In the genomic region with DNA sequence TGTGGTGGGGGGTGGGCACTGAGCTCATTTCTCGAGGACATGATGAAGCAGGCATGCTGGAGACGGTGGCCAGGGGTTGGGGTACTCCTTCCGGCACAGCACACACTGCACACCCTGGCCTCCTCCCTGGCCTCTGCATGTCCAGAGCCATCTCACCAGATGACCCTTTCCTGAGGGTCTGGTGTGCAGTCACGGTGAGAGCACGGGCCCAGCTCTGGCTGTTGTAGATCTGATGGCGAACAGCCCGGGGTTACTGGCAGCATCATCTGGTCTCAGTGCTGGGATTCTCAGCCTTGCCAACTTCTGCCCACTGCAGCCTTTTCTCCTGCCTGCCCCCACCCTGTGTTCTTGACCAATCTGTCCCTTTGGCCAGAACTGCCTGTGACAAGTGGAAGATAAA, we compare ENCODE assay signal across 10 mouse cellular contexts. TPM values are rescaled to one million over a fixed set of nuclear protein-coding genes. Genes with fewer than 3 reads are reported as not detected.
DNase-seq lines count a peak whose midpoint lies in the region; ATAC-seq lines count a peak whose summit lies in the region.
"Had no signal": no experiment of that assay in that cellular context is flagged by ENCODE, and none has a peak within 500 bp of the region (broad histone marks: within the 10 kb centered on the region; RNA-seq: fewer than 3 reads in every experiment).

No protein-coding gene starts in this region.

- H3K27ac ChIP-seq in hindbrain, embryonic 10.5 days: peak overlapping the region; percentile 19; the same call in 1 of the 2 replicates
- no peak overlapping the region for H3K27ac ChIP-seq in hindbrain, embryonic 11.5 days (ENCODE audit: low read depth, low read length)
- peak overlapping the region; percentile 66; the same call in 1 of the 2 replicates for H3K27ac ChIP-seq in heart, embryonic 15.5 days
- no peak overlapping the region for H3K27ac ChIP-seq in intestine, embryonic 15.5 days

- no peak for DNase-seq in hindbrain, embryonic 10.5 days (ENCODE audit: low spot score)
- DNase-seq in hindbrain, embryonic 11.5 days (ENCODE audit: low spot score): no peak
- DNase-seq in right cerebral cortex, postnatal 10 days (ENCODE audit: low spot score in 2 of 2): peak; percentile 75 to 80
- DNase-seq in right cerebral cortex, postnatal 14 days: no peak
- no peak for DNase-seq in testis, postnatal 14 days (ENCODE audit: low spot score)
- DNase-seq: embryo, embryonic 11 days; liver had no signal

- no peak overlapping the region for H3K4me3 ChIP-seq in hindbrain, embryonic 10.5 days
- no peak overlapping the region for H3K4me3 ChIP-seq in hindbrain, embryonic 11.5 days (ENCODE audit: low read depth, low read length)
- H3K4me3 ChIP-seq in heart, embryonic 15.5 days: no peak overlapping the region
- no peak overlapping the region for H3K4me3 ChIP-seq in intestine, embryonic 15.5 days (replicated peaks)

- H3K9me3 ChIP-seq in hindbrain, embryonic 10.5 days: no peaks in the 10 kb centered on the region
- no peaks in the 10 kb centered on the region for H3K9me3 ChIP-seq in hindbrain, embryonic 11.5 days (ENCODE audit: control insufficient read depth, low read length)
- no peaks in the 10 kb centered on the region for H3K9me3 ChIP-seq in heart, embryonic 15.5 days (replicated peaks)
- no peaks in the 10 kb centered on the region for H3K9me3 ChIP-seq in intestine, embryonic 15.5 days

- no peak for ATAC-seq in hindbrain, embryonic 11.5 days (ENCODE audit: low FRiP score)
- no peak for ATAC-seq in heart, embryonic 15.5 days (replicated peaks; ENCODE audit: insufficient number of reproducible peaks, insufficient read depth, low FRiP score, low read depth)
- no peak for ATAC-seq in monocyte, adult 5-6 weeks (replicated peaks; ENCODE audit: insufficient number of reproducible peaks, low FRiP score, low TSS enrichment, poor library complexity, severe bottlenecking)
- ATAC-seq in intestine, embryonic 15.5 days: no peak

- no peak overlapping the region for H3K9ac ChIP-seq in hindbrain, embryonic 11.5 days (ENCODE audit: low read depth, low read length)
- no peak overlapping the region for H3K9ac ChIP-seq in heart, embryonic 15.5 days
- no peak overlapping the region for H3K9ac ChIP-seq in intestine, embryonic 15.5 days

- no peaks in the 10 kb centered on the region for H3K27me3 ChIP-seq in hindbrain, embryonic 10.5 days (ENCODE audit: insufficient read depth, poor library complexity, severe bottlenecking)
- H3K27me3 ChIP-seq in hindbrain, embryonic 11.5 days (ENCODE audit: control insufficient read depth, insufficient read depth, low read length): no peaks in the 10 kb centered on the region
- no peaks in the 10 kb centered on the region for H3K27me3 ChIP-seq in heart, embryonic 15.5 days
- no peaks in the 10 kb centered on the region for H3K27me3 ChIP-seq in intestine, embryonic 15.5 days (replicated peaks)

- H3K4me2 ChIP-seq in hindbrain, embryonic 11.5 days (replicated peaks; ENCODE audit: low read depth, low read length): no peak overlapping the region
- H3K4me2 ChIP-seq in heart, embryonic 15.5 days: no peak overlapping the region
- H3K4me2 ChIP-seq in intestine, embryonic 15.5 days (replicated peaks): no peak overlapping the region

- WGBS in hindbrain, embryonic 10.5 days: 85% methylated on average over 7 of the region's 7 CpGs
- WGBS in hindbrain, embryonic 11.5 days: 84% methylated on average over 7 of the region's 7 CpGs
- WGBS in heart, embryonic 15.5 days: 54% methylated on average over 7 of the region's 7 CpGs
- 79% methylated on average over 7 of the region's 7 CpGs for WGBS in intestine, embryonic 15.5 days

- H3K4me1 ChIP-seq in hindbrain, embryonic 10.5 days (replicated peaks): peaks cover 58% of the 10 kb centered on the region
- H3K4me1 ChIP-seq in hindbrain, embryonic 11.5 days (replicated peaks; ENCODE audit: control insufficient read depth, insufficient read depth, low read length): no peaks in the 10 kb centered on the region
- peaks cover 34% of the 10 kb centered on the region for H3K4me1 ChIP-seq in heart, embryonic 15.5 days (replicated peaks)
- peaks cover 11% of the 10 kb centered on the region for H3K4me1 ChIP-seq in intestine, embryonic 15.5 days (replicated peaks)

- no peaks in the 10 kb centered on the region for H3K36me3 ChIP-seq in hindbrain, embryonic 10.5 days
- H3K36me3 ChIP-seq in hindbrain, embryonic 11.5 days (ENCODE audit: control insufficient read depth, insufficient read depth, low read length): no peaks in the 10 kb centered on the region
- H3K36me3 ChIP-seq in heart, embryonic 15.5 days: no peaks in the 10 kb centered on the region
- no peaks in the 10 kb centered on the region for H3K36me3 ChIP-seq in intestine, embryonic 15.5 days

RNA-seq across cellular contexts. Expression of gene Efr3b, which starts 32.6 kb away (rescaled TPM):
- 10.6 and 16.5 TPM in 2 replicates for polyA plus RNA-seq in hindbrain, embryonic 10.5 days (2016; fragmentation: Nextera tagmentation; extraction: Ambion mirVana)
- polyA plus RNA-seq in hindbrain, embryonic 11.5 days (2014; fragmentation: Nextera tagmentation; extraction: Ambion mirVana): 11.2 and 14.5 TPM in 2 replicates
- 5.1 and 5.4 TPM in 2 replicates for polyA plus RNA-seq in heart, embryonic 15.5 days (2015; fragmentation: Nextera tagmentation; extraction: Ambion mirVana)
- total RNA-seq in monocyte, adult 5-6 weeks (2017): not detected in 3 replicates
- 3.0 and 3.2 TPM in 2 replicates for polyA plus RNA-seq in intestine, embryonic 15.5 days (2015; fragmentation: Nextera tagmentation; extraction: Ambion mirVana)

RNA-seq across cellular contexts. Expression of gene Pomc, which starts 51.3 kb away (rescaled TPM):
- 6.6 and 7.2 TPM in 2 replicates for polyA plus RNA-seq in hindbrain, embryonic 10.5 days (2016; fragmentation: Nextera tagmentation; extraction: Ambion mirVana)
- 6.8 and 7.1 TPM in 2 replicates for polyA plus RNA-seq in hindbrain, embryonic 11.5 days (2014; fragmentation: Nextera tagmentation; extraction: Ambion mirVana)
- polyA plus RNA-seq in heart, embryonic 15.5 days (2015; fragmentation: Nextera tagmentation; extraction: Ambion mirVana): 1.2 and 1.6 TPM in 2 replicates
- not detected in 3 replicates for total RNA-seq in monocyte, adult 5-6 weeks (2017)
- 2.4 and 3.4 TPM in 2 replicates for polyA plus RNA-seq in intestine, embryonic 15.5 days (2015; fragmentation: Nextera tagmentation; extraction: Ambion mirVana)

Comparison
In these comparisons a context has a peak if more than half of its experiments do, and no peak if none do; other contexts are left out.
1. DNase-seq: peak in right cerebral cortex, postnatal 10 days (2 of 2); none in hindbrain, embryonic 10.5 days (single experiment), hindbrain, embryonic 11.5 days (single experiment), right cerebral cortex, postnatal 14 days (single experiment) and testis, postnatal 14 days (single experiment).
2. H3K27ac ChIP-seq: peak in hindbrain, embryonic 10.5 days (single experiment) and heart, embryonic 15.5 days (single experiment); none in hindbrain, embryonic 11.5 days (single experiment) and intestine, embryonic 15.5 days (single experiment).